In genomic region chr4:152273191-152273590, GRCm38 (mm10) we compare ENCODE assay signal across 10 mouse cellular contexts. TPM values are rescaled to one million over a fixed set of nuclear protein-coding genes. Genes with fewer than 3 reads are reported as not detected.
DNase-seq lines count a peak whose midpoint lies in the region; ATAC-seq and TF ChIP-seq lines count a peak whose summit lies in the region.
"Had no signal": no experiment of that assay in that cellular context is flagged by ENCODE, and none has a peak within 500 bp of the region (broad histone marks: within the 10 kb centered on the region; RNA-seq: fewer than 3 reads in every experiment).

No protein-coding gene starts in this region.

- whole genome bisulfite sequencing in lung, embryonic 14.5 days: 31% methylated on average over 3 of the region's 3 CpGs
- 37% methylated on average over 3 of the region's 3 CpGs for WGBS in intestine, embryonic 16.5 days
- WGBS in neural tube, embryonic 15.5 days: 25% methylated on average over 3 of the region's 3 CpGs

- H3K9me3 ChIP-seq in lung, embryonic 14.5 days (ENCODE audit: low read depth, low read length): no peaks in the 10 kb centered on the region
- no peaks in the 10 kb centered on the region for H3K9me3 ChIP-seq in intestine, embryonic 16.5 days (ENCODE audit: control insufficient read depth, low read length)
- no peaks in the 10 kb centered on the region for H3K9me3 ChIP-seq in neural tube, embryonic 15.5 days (replicated peaks)
- H3K9me3 ChIP-seq: liver, embryonic 15.5 days had no signal

- ATAC-seq in lung, embryonic 14.5 days (ENCODE audit: insufficient read depth): peak; percentile 5; the same call in 1 of the 2 replicates
- ATAC-seq in intestine, embryonic 16.5 days: no peak
- ATAC-seq in neural tube, embryonic 15.5 days (ENCODE audit: low FRiP score): no peak

- H3K4me3 ChIP-seq in lung, embryonic 14.5 days (ENCODE audit: low read depth, low read length): no peak overlapping the region
- H3K4me3 ChIP-seq in intestine, embryonic 16.5 days (ENCODE audit: low read length): no peak overlapping the region
- peak overlapping the region; percentile 65 for H3K4me3 ChIP-seq in neural tube, embryonic 15.5 days (replicated peaks)

- no peak overlapping the region for H3K9ac ChIP-seq in lung, embryonic 14.5 days
- peak overlapping the region; percentile 6; the same call in 1 of the 2 replicates for H3K9ac ChIP-seq in intestine, embryonic 16.5 days (ENCODE audit: low read depth, low read length)
- 0 out of 2 replicates have a peak overlapping the region, but pooled peaks have one; percentile 88 for H3K9ac ChIP-seq in neural tube, embryonic 15.5 days (replicated peaks)
- H3K9ac ChIP-seq: liver, embryonic 15.5 days had no signal

- no peak for TF ChIP-seq CTCF in lung, embryonic 14.5 days (IDR thresholded peaks at IDR 0.05; ENCODE audit: low read depth)

- peak overlapping the region; percentile 89; the same call in 1 of the 2 replicates for H3K4me2 ChIP-seq in lung, embryonic 14.5 days
- no peak overlapping the region for H3K4me2 ChIP-seq in intestine, embryonic 16.5 days (ENCODE audit: low read depth, low read length)
- H3K4me2 ChIP-seq in neural tube, embryonic 15.5 days: peak overlapping the region; percentile 90

- peaks cover 7% of the 10 kb centered on the region for H3K27me3 ChIP-seq in lung, embryonic 14.5 days (ENCODE audit: insufficient read depth, low read length)
- peaks cover 12% of the 10 kb centered on the region for H3K27me3 ChIP-seq in intestine, embryonic 16.5 days (replicated peaks; ENCODE audit: control insufficient read depth, insufficient read depth, low read length)
- H3K27me3 ChIP-seq in neural tube, embryonic 15.5 days (replicated peaks): peaks cover 24% of the 10 kb centered on the region

- no peaks in the 10 kb centered on the region for H3K36me3 ChIP-seq in lung, embryonic 14.5 days (ENCODE audit: insufficient read depth)
- no peaks in the 10 kb centered on the region for H3K36me3 ChIP-seq in intestine, embryonic 16.5 days (ENCODE audit: control insufficient read depth, insufficient read depth, low read length)
- H3K36me3 ChIP-seq in neural tube, embryonic 15.5 days: peaks cover 6% of the 10 kb centered on the region; the same call in 1 of the 2 replicates
- H3K36me3 ChIP-seq: liver, embryonic 15.5 days had no signal

- peaks cover 7% of the 10 kb centered on the region; the same call in 1 of the 2 replicates for H3K4me1 ChIP-seq in lung, embryonic 14.5 days (ENCODE audit: insufficient read depth)
- H3K4me1 ChIP-seq in intestine, embryonic 16.5 days (ENCODE audit: control insufficient read depth, insufficient read depth, low read length): peaks cover 33% of the 10 kb centered on the region
- peaks cover 51% of the 10 kb centered on the region for H3K4me1 ChIP-seq in neural tube, embryonic 15.5 days

- peak; percentile 22 for DNase-seq in cerebellum, adult 11 months
- no peak for DNase-seq in cerebellum, adult 11-12 months
- DNase-seq in lung, embryonic 14.5 days: no peak
- DNase-seq in lung, postnatal 4 days: no peak
- DNase-seq in layer of hippocampus, adult 11-12 months (ENCODE audit: low spot score): no peak
- no peak for DNase-seq in retina, embryonic 14.5 days (ENCODE audit: low spot score)

- H3K27ac ChIP-seq in lung, embryonic 14.5 days (ENCODE audit: low read depth): peak overlapping the region; percentile 80
- peak overlapping the region; percentile 86 for H3K27ac ChIP-seq in intestine, embryonic 16.5 days (ENCODE audit: low read length)
- H3K27ac ChIP-seq in neural tube, embryonic 15.5 days (replicated peaks): peak overlapping the region; percentile 82
- H3K27ac ChIP-seq: liver, embryonic 15.5 days had no signal

RNA-seq across cellular contexts. Expression of gene Gpr153, which starts 0.8 kb away (rescaled TPM):
- 19.5 and 20.0 TPM in 2 replicates for polyA plus RNA-seq in lung, embryonic 14.5 days (2014; fragmentation: Nextera tagmentation; extraction: Ambion mirVana)
- polyA plus RNA-seq in intestine, embryonic 16.5 days (2015; fragmentation: Nextera tagmentation; extraction: Ambion mirVana): 3.4 and 4.7 TPM in 2 replicates
- 17.7 and 20.8 TPM in 2 replicates for polyA plus RNA-seq in neural tube, embryonic 15.5 days (2015; fragmentation: Nextera tagmentation; extraction: Ambion mirVana)

RNA-seq across cellular contexts. Expression of gene Hes3, which starts 18.3 kb away (rescaled TPM):
- polyA plus RNA-seq in lung, embryonic 14.5 days (2014; fragmentation: Nextera tagmentation; extraction: Ambion mirVana): not detected in 2 replicates
- polyA plus RNA-seq in intestine, embryonic 16.5 days (2015; fragmentation: Nextera tagmentation; extraction: Ambion mirVana): not detected in 2 replicates
- 0.19 and 0.29 TPM in 2 replicates for polyA plus RNA-seq in neural tube, embryonic 15.5 days (2015; fragmentation: Nextera tagmentation; extraction: Ambion mirVana)
- polyA plus RNA-seq: liver, embryonic 15.5 days; urinary bladder, adult 2 months had no signal

RNA-seq across cellular contexts. Expression of gene Icmt, which starts 23.8 kb away (rescaled TPM):
- polyA plus RNA-seq in lung, embryonic 14.5 days (2014; fragmentation: Nextera tagmentation; extraction: Ambion mirVana): 31.2 and 31.8 TPM in 2 replicates
- polyA plus RNA-seq in intestine, embryonic 16.5 days (2015; fragmentation: Nextera tagmentation; extraction: Ambion mirVana): 13.7 and 15.4 TPM in 2 replicates
- polyA plus RNA-seq in neural tube, embryonic 15.5 days (2015; fragmentation: Nextera tagmentation; extraction: Ambion mirVana): 20.0 and 21.1 TPM in 2 replicates

RNA-seq across cellular contexts. Expression of gene Rnf207, which starts 45.6 kb away (rescaled TPM):
- polyA plus RNA-seq in lung, embryonic 14.5 days (2014; fragmentation: Nextera tagmentation; extraction: Ambion mirVana): 0.36 and 0.65 TPM in 2 replicates
- polyA plus RNA-seq in intestine, embryonic 16.5 days (2015; fragmentation: Nextera tagmentation; extraction: Ambion mirVana): 1.5 and 1.8 TPM in 2 replicates
- 7.8 and 12.4 TPM in 2 replicates for polyA plus RNA-seq in neural tube, embryonic 15.5 days (2015; fragmentation: Nextera tagmentation; extraction: Ambion mirVana)

RNA-seq across cellular contexts. Expression of gene Rpl22, which starts 52.4 kb away (rescaled TPM):
- 428 and 464 TPM in 2 replicates for polyA plus RNA-seq in lung, embryonic 14.5 days (2014; fragmentation: Nextera tagmentation; extraction: Ambion mirVana)
- 281 and 323 TPM in 2 replicates for polyA plus RNA-seq in intestine, embryonic 16.5 days (2015; fragmentation: Nextera tagmentation; extraction: Ambion mirVana)
- 148 and 190 TPM in 2 replicates for polyA plus RNA-seq in neural tube, embryonic 15.5 days (2015; fragmentation: Nextera tagmentation; extraction: Ambion mirVana)
